Mouse (Mus musculus): ENCODE data around the gene Ccdc138. TPM values are rescaled to one million over a fixed set of nuclear protein-coding genes. Genes with fewer than 3 reads are reported as not detected.
"Not testable (repeated sequence)": the region's sequence is repeated elsewhere in the genome, so short reads cannot be mapped to it uniquely, and the experiment has no call there.

The Ccdc138 gene
- total RNA-seq (2021): 3.8 and 5.2 TPM in 2 replicates
- long read RNA-seq, experiment 1, partial matches to known transcripts: 5 of 9 reads
- long read RNA-seq, experiment 1, other reads (novel, unspliced or antisense): 1 of 9 reads
- long read RNA-seq, experiment 2, partial matches to known transcripts: 0 of 2 reads
- long read RNA-seq, experiment 2, other reads (novel, unspliced or antisense): 2 of 2 reads

- peak; percentile 97 for DNase-seq
Observed at GRCm38 (mm10) chr10:58497320-58498284, at the start of gene Ccdc138. Gene Ccdc138, plus strand, starts transcription at chr10:58497948.

GRCm38 (mm10) chr10:58451575-58451974, 46.2 kb upstream of the Ccdc138 start:
- DNase-seq: no peak

- no peak for DNase-seq
Observed at GRCm38 (mm10) chr10:58452185-58452584, 45.6 kb upstream of the Ccdc138 start.

GRCm38 (mm10) chr10:58459896-58460295, 37.9 kb upstream of the Ccdc138 start:
- no peak for DNase-seq

- no peak for DNase-seq
Observed at GRCm38 (mm10) chr10:58477086-58477755, 20.5 kb upstream of the Ccdc138 start.

- DNase-seq: no peak
Observed at GRCm38 (mm10) chr10:58478071-58478578, 19.6 kb upstream of the Ccdc138 start.

- DNase-seq: no peak
Observed at GRCm38 (mm10) chr10:58479954-58480490, 17.7 kb upstream of the Ccdc138 start.

GRCm38 (mm10) chr10:58491031-58491430, 6.7 kb upstream of the Ccdc138 start:
- DNase-seq: no peak

- DNase-seq: no peak
Observed at GRCm38 (mm10) chr10:58495637-58496036, 2.1 kb upstream of the Ccdc138 start.

- DNase-seq: no peak
Observed at GRCm38 (mm10) chr10:58496732-58497131, 1.0 kb upstream of the Ccdc138 start.

GRCm38 (mm10) chr10:58498516-58498915, 768 bp downstream of the Ccdc138 start:
- DNase-seq: peak; percentile 33

- no peak for DNase-seq
Observed at GRCm38 (mm10) chr10:58529358-58529757, 31.6 kb downstream of the Ccdc138 start.

- DNase-seq: no peak
Observed at GRCm38 (mm10) chr10:58530896-58531790, 33.4 kb downstream of the Ccdc138 start.

GRCm38 (mm10) chr10:58532177-58532576, 34.4 kb downstream of the Ccdc138 start:
- DNase-seq: no peak

GRCm38 (mm10) chr10:58536276-58536675, 38.5 kb downstream of the Ccdc138 start:
- DNase-seq: not testable (repeated sequence)

GRCm38 (mm10) chr10:58540613-58541012, 42.9 kb downstream of the Ccdc138 start:
- no peak for DNase-seq

- DNase-seq: no peak
Observed at GRCm38 (mm10) chr10:58548739-58549138, 51.0 kb downstream of the Ccdc138 start.

- no peak for DNase-seq
Observed at GRCm38 (mm10) chr10:58554693-58555387, 57.1 kb downstream of the Ccdc138 start.

GRCm38 (mm10) chr10:58559098-58559497, 61.4 kb downstream of the Ccdc138 start:
- DNase-seq: peak; percentile 60

- peak; percentile 53 for DNase-seq
Observed at GRCm38 (mm10) chr10:58559901-58560300, 62.2 kb downstream of the Ccdc138 start.

- DNase-seq: no peak
Observed at GRCm38 (mm10) chr10:58560521-58560920, 62.8 kb downstream of the Ccdc138 start.
